Mouse (Mus musculus): ENCODE measurements around the gene Cdkn1a. TPM values are rescaled to one million over a fixed set of nuclear protein-coding genes. Genes with fewer than 3 reads are reported as not detected.

Gene Cdkn1a
- polyA plus RNA-seq, 1 experiment from 2014 or later, result 74.9 TPM

- Histone ChIP-seq H3K4me3 (ENCODE audit: low read depth, low read length) (no peak overlapping the region), H3K27ac (ENCODE audit: low read depth, low read length) (no peak overlapping the region), H3K36me3 (ENCODE audit: control insufficient read depth, insufficient read depth) (no peaks in the 10 kb centered on the region), H3K4me2 (replicated peaks; ENCODE audit: low read depth) (no peak overlapping the region), H3K4me1 (replicated peaks; ENCODE audit: control insufficient read depth, insufficient read depth, low read length) (0 out of 2 replicates have a peak, but pooled peaks cover 8% of the 10 kb centered on the region), H3K9me3 (ENCODE audit: control insufficient read depth) (no peaks in the 10 kb centered on the region), H3K27me3 (replicated peaks; ENCODE audit: control insufficient read depth, insufficient read depth, low read length) (no peaks in the 10 kb centered on the region), H3K9ac (ENCODE audit: low read depth, low read length) (no peak overlapping the region)
- no peak for ATAC-seq
- TF ChIP-seq CTCF (IDR thresholded peaks at IDR 0.05; ENCODE audit: low read depth), result no peak
- 84% methylated on average over 7 of the region's 7 CpGs for WGBS
These were observed 6.1 kb upstream of the Cdkn1a start for GRCm38 (mm10) chr17:29084656-29085055.

GRCm38 (mm10) chr17:29085266-29085665 lies 5.5 kb upstream of the Cdkn1a start:
- no peak for TF ChIP-seq CTCF (IDR thresholded peaks at IDR 0.05; ENCODE audit: low read depth)
- H3K36me3 ChIP-seq (ENCODE audit: control insufficient read depth, insufficient read depth), result no peaks in the 10 kb centered on the region
- no peak for ATAC-seq
- 0 out of 2 replicates have a peak, but pooled peaks cover 8% of the 10 kb centered on the region for H3K4me1 ChIP-seq (replicated peaks; ENCODE audit: control insufficient read depth, insufficient read depth, low read length)
- no peak overlapping the region for H3K9ac ChIP-seq (ENCODE audit: low read depth, low read length)
- H3K4me3 ChIP-seq (ENCODE audit: low read depth, low read length), result no peak overlapping the region
- no peaks in the 10 kb centered on the region for H3K9me3 ChIP-seq (ENCODE audit: control insufficient read depth)
- WGBS, result 86% methylated on average over 10 of the region's 10 CpGs
- H3K27ac ChIP-seq (ENCODE audit: low read depth, low read length), result no peak overlapping the region
- no peak overlapping the region for H3K4me2 ChIP-seq (replicated peaks; ENCODE audit: low read depth)
- H3K27me3 ChIP-seq (replicated peaks; ENCODE audit: control insufficient read depth, insufficient read depth, low read length), result no peaks in the 10 kb centered on the region

GRCm38 (mm10) chr17:29086916-29087315 lies 3.9 kb upstream of the Cdkn1a start:
- no peak for ATAC-seq
- WGBS, result 83% methylated on average over 4 of the region's 4 CpGs

GRCm38 (mm10) chr17:29091348-29091944 lies 670 bp downstream of the Cdkn1a start:
- H3K4me1 ChIP-seq (replicated peaks; ENCODE audit: control insufficient read depth, insufficient read depth, low read length), result no peaks in the 10 kb centered on the region
- no peaks in the 10 kb centered on the region for H3K27me3 ChIP-seq (replicated peaks; ENCODE audit: control insufficient read depth, insufficient read depth, low read length)
- no peak for ATAC-seq
- no peak overlapping the region for H3K27ac ChIP-seq (ENCODE audit: low read depth, low read length)
- no peak for TF ChIP-seq CTCF (IDR thresholded peaks at IDR 0.05; ENCODE audit: low read depth)
- WGBS, result 30% methylated on average over 6 of the region's 6 CpGs
- no peaks in the 10 kb centered on the region for H3K9me3 ChIP-seq (ENCODE audit: control insufficient read depth)
- H3K4me2 ChIP-seq (replicated peaks; ENCODE audit: low read depth), result no peak overlapping the region
- no peak overlapping the region for H3K4me3 ChIP-seq (ENCODE audit: low read depth, low read length)
- H3K36me3 ChIP-seq (ENCODE audit: control insufficient read depth, insufficient read depth), result no peaks in the 10 kb centered on the region
- no peak overlapping the region for H3K9ac ChIP-seq (ENCODE audit: low read depth, low read length)

More at GRCm38 (mm10) chr17:29086916-29087315, 3.9 kb upstream of the Cdkn1a start:
- Histone ChIP-seq H3K27ac (ENCODE audit: low read depth, low read length) (no peak overlapping the region), H3K9ac (ENCODE audit: low read depth, low read length) (no peak overlapping the region), H3K9me3 (ENCODE audit: control insufficient read depth) (no peaks in the 10 kb centered on the region), H3K4me3 (ENCODE audit: low read depth, low read length) (no peak overlapping the region), H3K4me1 (replicated peaks; ENCODE audit: control insufficient read depth, insufficient read depth, low read length) (0 out of 2 replicates have a peak, but pooled peaks cover 4% of the 10 kb centered on the region), H3K36me3 (ENCODE audit: control insufficient read depth, insufficient read depth) (no peaks in the 10 kb centered on the region), H3K27me3 (replicated peaks; ENCODE audit: control insufficient read depth, insufficient read depth, low read length) (no peaks in the 10 kb centered on the region), H3K4me2 (replicated peaks; ENCODE audit: low read depth) (no peak overlapping the region)
- TF ChIP-seq CTCF (IDR thresholded peaks at IDR 0.05; ENCODE audit: low read depth), result no peak

GRCm38 (mm10) chr17:29092497-29092896 lies 1.7 kb downstream of the Cdkn1a start:
- ATAC-seq, result no peak
- H3K4me3 ChIP-seq (ENCODE audit: low read depth, low read length), result no peak overlapping the region
- H3K9me3 ChIP-seq (ENCODE audit: control insufficient read depth), result no peaks in the 10 kb centered on the region
- H3K27ac ChIP-seq (ENCODE audit: low read depth, low read length), result no peak overlapping the region
- no peaks in the 10 kb centered on the region for H3K36me3 ChIP-seq (ENCODE audit: control insufficient read depth, insufficient read depth)
- 62% methylated on average over 5 of the region's 5 CpGs for WGBS
- no peak overlapping the region for H3K9ac ChIP-seq (ENCODE audit: low read depth, low read length)
- H3K4me1 ChIP-seq (replicated peaks; ENCODE audit: control insufficient read depth, insufficient read depth, low read length), result no peaks in the 10 kb centered on the region
- H3K27me3 ChIP-seq (replicated peaks; ENCODE audit: control insufficient read depth, insufficient read depth, low read length), result no peaks in the 10 kb centered on the region
- no peak overlapping the region for H3K4me2 ChIP-seq (replicated peaks; ENCODE audit: low read depth)
- no peak for TF ChIP-seq CTCF (IDR thresholded peaks at IDR 0.05; ENCODE audit: low read depth)

GRCm38 (mm10) chr17:29093110-29093952 lies 2.6 kb downstream of the Cdkn1a start:
- H3K4me3 ChIP-seq (ENCODE audit: low read depth, low read length), result peak overlapping the region; percentile 65
- no peak for TF ChIP-seq CTCF (IDR thresholded peaks at IDR 0.05; ENCODE audit: low read depth)
- no peaks in the 10 kb centered on the region for H3K27me3 ChIP-seq (replicated peaks; ENCODE audit: control insufficient read depth, insufficient read depth, low read length)
- H3K36me3 ChIP-seq (ENCODE audit: control insufficient read depth, insufficient read depth), result peaks cover 3% of the 10 kb centered on the region; the same call in 1 of the 2 replicates
- peak; percentile 79 for ATAC-seq
- H3K9ac ChIP-seq (ENCODE audit: low read depth, low read length), result peak overlapping the region; percentile 70
- no peaks in the 10 kb centered on the region for H3K4me1 ChIP-seq (replicated peaks; ENCODE audit: control insufficient read depth, insufficient read depth, low read length)
- WGBS, result 6% methylated on average over 36 of the region's 36 CpGs
- peak overlapping the region; percentile 84 for H3K4me2 ChIP-seq (replicated peaks; ENCODE audit: low read depth)
- H3K9me3 ChIP-seq (ENCODE audit: control insufficient read depth), result no peaks in the 10 kb centered on the region
- H3K27ac ChIP-seq (ENCODE audit: low read depth, low read length), result peak overlapping the region; percentile 89

Measured in intestine, postnatal 0 days (tissue).